Mouse (Mus musculus): ENCODE results near the gene Slf2. TPM values are rescaled to one million over a fixed set of nuclear protein-coding genes. Genes with fewer than 3 reads are reported as not detected.

The Slf2 gene
- total and polyA plus RNA-seq, 3 experiments = 30.2 to 109 (median 35.4) TPM

GRCm38 (mm10) chr19:45030746-45031693, 100.1 kb downstream of the Slf2 start (continued):
- TF ChIP-seq CHD1 (IDR thresholded peaks at IDR 0.05; ENCODE audit: low read depth, low read length) (no peak), ELF1 (IDR thresholded peaks at IDR 0.05; ENCODE audit: low read depth, low read length) (no peak), HCFC1 (IDR thresholded peaks at IDR 0.05; ENCODE audit: low read depth, low read length) (no peak), EP300 (IDR thresholded peaks at IDR 0.05; ENCODE audit: low read depth in 1 of 2, low read length in 2 of 2) (no peak), TBP (IDR thresholded peaks at IDR 0.05; ENCODE audit: low read depth, low read length) (no peak)

GRCm38 (mm10) chr19:45031780-45032179, 100.8 kb downstream of the Slf2 start:
- Histone ChIP-seq H3K79me2 (ENCODE audit: control insufficient read depth, insufficient read depth, low read length, poor library complexity) (no peaks in the 10 kb centered on the region), H3K9ac (ENCODE audit: control insufficient read depth, low read depth, low read length, poor library complexity, severe bottlenecking) (peak overlapping the region; percentile 54; the same call in 1 of the 2 replicates)
- TF ChIP-seq ZKSCAN1 (IDR thresholded peaks at IDR 0.05; ENCODE audit: low read depth, low read length) (no peak), SMC3 (IDR thresholded peaks at IDR 0.05; ENCODE audit: low read depth, low read length) (peak; percentile 75), MXI1 (IDR thresholded peaks at IDR 0.05; ENCODE audit: low read depth, low read length) (no peak), ELF1 (IDR thresholded peaks at IDR 0.05; ENCODE audit: low read depth, low read length) (no peak), UBTF (IDR thresholded peaks at IDR 0.05; ENCODE audit: borderline replicate concordance, insufficient read depth, low read depth, low read length) (no peak), CTCF (IDR thresholded peaks at IDR 0.05 in 2 of 3, conservative IDR thresholded peaks at IDR 0.05 in 1 of 3; ENCODE audit: control insufficient read depth in 1 of 3, insufficient read depth in 1 of 3, low read depth in 2 of 3, low read length in 3 of 3, poor library complexity in 1 of 3, severe bottlenecking in 1 of 3) (peak; percentile 93 to 99 (median 97)), MAX (IDR thresholded peaks at IDR 0.05; ENCODE audit: low read length) (no peak), RCOR1 (IDR thresholded peaks at IDR 0.05; ENCODE audit: low read depth, low read length) (no peak), GATA1 (IDR thresholded peaks at IDR 0.05; ENCODE audit: low read depth, low read length) (no peak), SIN3A (IDR thresholded peaks at IDR 0.05; ENCODE audit: low read length) (peak; percentile 56), KAT2A (conservative IDR thresholded peaks at IDR 0.05; ENCODE audit: low read depth, low read length) (no peak), POLR2AphosphoS5 (IDR thresholded peaks at IDR 0.05; ENCODE audit: borderline replicate concordance, low read depth, low read length) (no peak), CHD2 (IDR thresholded peaks at IDR 0.05; ENCODE audit: low read length) (no peak; the same call in 1 of the 2 replicates), ZNF384 (IDR thresholded peaks at IDR 0.05; ENCODE audit: low read depth, low read length) (no peak), CHD1 (IDR thresholded peaks at IDR 0.05; ENCODE audit: low read depth, low read length) (no peak), TBP (IDR thresholded peaks at IDR 0.05; ENCODE audit: low read depth, low read length) (no peak), HCFC1 (IDR thresholded peaks at IDR 0.05; ENCODE audit: low read depth, low read length) (no peak), ETS1 (IDR thresholded peaks at IDR 0.05; ENCODE audit: low read depth, low read length) (0 out of 2 replicates have a peak, but pooled peaks have one; percentile 9), MAZ (IDR thresholded peaks at IDR 0.05; ENCODE audit: low read depth, low read length) (peak; percentile 58; the same call in 1 of the 2 replicates), MAFK (IDR thresholded peaks at IDR 0.05; ENCODE audit: borderline replicate concordance, low read depth, low read length) (no peak), JUND (IDR thresholded peaks at IDR 0.05; ENCODE audit: low read depth, low read length) (no peak), BHLHE40 (IDR thresholded peaks at IDR 0.05; ENCODE audit: borderline replicate concordance, low read depth, low read length) (no peak), MYC (IDR thresholded peaks at IDR 0.05; ENCODE audit: low read depth, low read length) (peak; percentile 47; the same call in 1 of the 2 replicates), NELFE (IDR thresholded peaks at IDR 0.05; ENCODE audit: low read depth, low read length) (no peak), TCF12 (IDR thresholded peaks at IDR 0.05; ENCODE audit: low read depth, low read length) (no peak), USF1 (IDR thresholded peaks at IDR 0.05; ENCODE audit: low read depth, low read length) (no peak), RAD21 (IDR thresholded peaks at IDR 0.05; ENCODE audit: low read depth, low read length) (peak; percentile 92), GABPA (IDR thresholded peaks at IDR 0.05; ENCODE audit: low read depth, low read length) (no peak), MYB (IDR thresholded peaks at IDR 0.05; ENCODE audit: low read depth, low read length) (no peak), ZC3H11A (IDR thresholded peaks at IDR 0.05; ENCODE audit: low read depth, low read length) (peak; percentile 81), E2F4 (IDR thresholded peaks at IDR 0.05; ENCODE audit: borderline replicate concordance, low read depth, low read length) (no peak), POLR2A (IDR thresholded peaks at IDR 0.05; ENCODE audit: control insufficient read depth in 1 of 2, insufficient read depth in 1 of 2, low read depth in 1 of 2, low read length in 2 of 2, poor library complexity in 1 of 2) (no peak), POLR2AphosphoS2 (IDR thresholded peaks at IDR 0.05; ENCODE audit: low read length) (no peak)

More at GRCm38 (mm10) chr19:45031780-45032179, 100.8 kb downstream of the Slf2 start:
- Histone ChIP-seq H3K36me3 (ENCODE audit: control insufficient read depth in 1 of 2, insufficient read depth in 2 of 2, low read length in 2 of 2) (peaks cover 0 to 10% of the 10 kb centered on the region in 2 experiments; a peak in 2 of 4 replicates), H3K4me1 (ENCODE audit: control insufficient read depth in 1 of 2, insufficient read depth in 2 of 2, low read length in 2 of 2) (peaks cover 8 to 22% of the 10 kb centered on the region in 2 experiments), H3K4me3 (ENCODE audit: control insufficient read depth in 1 of 2, insufficient read depth in 1 of 2, low read depth in 2 of 2, low read length in 2 of 2) (peak overlapping the region in 1 of 2 experiments; percentile 33; a peak in 1 of 4 replicates), H3K9me3 (replicated peaks; ENCODE audit: insufficient read depth, low read length) (no peaks in the 10 kb centered on the region), H3K27ac (ENCODE audit: control insufficient read depth, low read depth, low read length) (no peak overlapping the region), H3K27me3 (ENCODE audit: control insufficient read depth in 1 of 2, insufficient read depth in 2 of 2, low read length in 2 of 2) (no peaks in the 10 kb centered on the region)
- DNase-seq (ENCODE audit: low read depth, low spot score) = peak; percentile 92

All from MEL (cell line).